Mouse (Mus musculus) MN1 (cell line): ENCODE data around the gene Gsk3b.
"Not testable (repeated sequence)": the region's sequence is repeated elsewhere in the genome, so short reads cannot be mapped to it uniquely, and the experiment has no call there.

Experiments used
- DNase-seq: peaks from one replicate; pipeline ENCODE4 v3.0.0-alpha.2; 2016; ENCODE audit warnings: low spot score

Gsk3b gene

DNA sequence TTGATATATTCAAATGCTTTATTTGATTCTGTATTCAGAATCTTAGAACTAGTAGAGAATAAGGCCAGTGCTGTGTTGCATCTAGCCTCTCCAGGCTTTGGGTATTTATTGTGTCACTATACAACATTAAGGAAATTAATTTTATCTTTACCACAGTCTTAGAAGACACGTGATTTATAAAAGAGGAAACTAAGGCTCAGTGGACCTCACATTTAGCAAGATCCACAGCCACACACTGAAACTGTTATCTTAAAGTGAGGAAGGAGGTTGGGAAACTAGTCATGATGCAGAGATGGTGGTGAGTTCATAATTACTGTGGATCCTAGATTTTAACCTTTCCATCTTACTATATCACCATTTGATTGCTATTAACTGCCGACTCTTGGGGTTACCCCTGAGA, 16.7 kb downstream of the Gsk3b start:
- no peak for DNase-seq

DNA sequence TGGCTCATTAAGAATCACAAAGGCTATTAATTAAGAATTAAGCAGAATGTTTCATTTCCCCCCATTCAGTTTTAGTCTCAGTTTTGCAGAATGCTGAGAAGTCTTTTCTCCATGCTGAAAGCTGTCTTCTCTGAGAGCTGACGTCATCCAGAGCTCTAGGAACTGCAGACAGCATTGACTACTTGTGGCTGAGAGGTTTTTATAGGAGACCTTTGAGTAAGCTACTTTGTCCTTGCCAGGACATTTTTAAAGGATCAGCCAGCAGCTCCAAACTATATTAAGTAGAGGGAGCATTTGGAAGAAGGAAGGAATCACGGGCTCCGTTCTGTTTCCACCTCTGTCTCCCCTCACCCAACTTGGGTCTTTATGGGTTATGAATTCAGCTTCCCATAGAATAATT, 17.7 kb downstream of the Gsk3b start:
- no peak for DNase-seq

DNA sequence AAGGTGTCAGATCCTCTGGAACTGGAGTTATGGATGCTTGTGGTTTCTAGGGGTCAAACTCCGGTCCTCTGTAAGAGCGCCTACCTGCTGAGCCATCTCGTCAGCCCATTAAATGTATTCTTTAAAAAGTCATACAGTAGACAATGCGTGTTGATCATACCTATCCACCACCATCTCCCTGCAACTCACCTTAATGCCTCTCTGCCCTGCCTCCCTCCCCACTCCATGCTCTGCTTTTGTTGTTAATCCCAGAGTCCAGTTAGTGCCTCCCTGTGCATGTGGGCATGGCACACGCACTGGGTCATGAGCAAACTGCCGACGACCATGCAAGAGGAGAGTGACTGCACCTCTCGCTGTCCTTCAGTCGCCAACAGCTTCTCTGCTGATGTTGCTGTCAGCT, 21.2 kb downstream of the Gsk3b start:
- no peak for DNase-seq

DNA sequence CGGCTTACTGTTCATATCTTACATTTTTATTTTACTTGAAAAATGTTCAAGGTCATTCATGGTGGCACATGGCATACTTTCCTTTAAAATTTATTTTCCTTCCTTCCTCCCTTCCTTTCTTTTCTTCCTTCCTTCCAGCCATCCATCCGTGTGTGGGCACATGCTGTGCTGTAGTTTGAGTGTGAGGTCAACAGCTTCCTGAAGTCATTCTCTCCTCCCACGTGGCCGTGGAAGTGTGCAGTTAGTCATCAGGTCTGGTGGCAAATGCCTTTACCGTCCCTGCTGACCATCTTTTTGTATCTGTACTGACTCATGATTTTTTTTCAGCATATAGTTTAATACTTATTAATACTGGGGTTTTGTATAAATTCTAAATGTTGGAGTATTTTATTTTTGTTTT, 21.8 kb downstream of the Gsk3b start:
- DNase-seq: no peak

DNA sequence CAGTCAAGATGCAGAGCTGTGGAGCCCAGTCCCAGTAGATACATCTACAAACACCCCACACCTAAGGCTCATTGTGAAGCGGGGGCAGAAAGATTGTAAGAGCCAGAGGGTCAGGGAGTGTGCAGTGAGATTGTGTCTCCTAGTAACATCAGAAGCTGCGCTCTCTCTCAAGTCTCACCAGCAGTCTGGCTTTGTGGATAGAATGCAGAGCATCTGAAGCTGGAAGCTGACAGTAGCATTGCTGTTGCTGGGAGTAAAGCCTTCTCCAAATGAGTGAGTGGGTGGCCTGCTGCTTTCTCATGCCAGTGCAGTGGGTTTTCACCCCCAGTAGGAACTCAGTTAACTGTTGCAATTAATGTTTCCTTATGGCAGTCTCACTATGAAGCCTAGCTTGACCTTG, 25.3 kb downstream of the Gsk3b start:
- no peak for DNase-seq

DNA sequence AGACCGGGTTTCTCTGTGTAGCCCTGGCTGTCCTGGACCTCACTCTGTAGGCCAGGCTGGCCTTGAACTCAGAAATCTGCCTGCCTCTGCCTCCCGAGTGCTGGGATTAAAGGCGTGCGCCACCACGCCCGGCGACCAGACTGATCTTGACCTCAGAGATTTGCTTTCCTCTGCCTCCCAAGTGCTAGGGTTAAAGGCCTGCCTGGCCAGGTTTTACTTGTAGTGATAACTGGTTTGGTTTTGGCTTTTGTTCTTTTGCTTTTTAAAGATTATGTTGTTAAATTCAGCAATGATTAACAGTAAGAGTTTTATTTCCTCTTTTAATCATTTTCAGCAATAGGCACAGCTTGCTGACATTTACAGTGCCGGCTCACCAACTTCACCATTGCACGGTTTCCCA, 29.1 kb downstream of the Gsk3b start:
- not testable (repeated sequence) for DNase-seq

DNA sequence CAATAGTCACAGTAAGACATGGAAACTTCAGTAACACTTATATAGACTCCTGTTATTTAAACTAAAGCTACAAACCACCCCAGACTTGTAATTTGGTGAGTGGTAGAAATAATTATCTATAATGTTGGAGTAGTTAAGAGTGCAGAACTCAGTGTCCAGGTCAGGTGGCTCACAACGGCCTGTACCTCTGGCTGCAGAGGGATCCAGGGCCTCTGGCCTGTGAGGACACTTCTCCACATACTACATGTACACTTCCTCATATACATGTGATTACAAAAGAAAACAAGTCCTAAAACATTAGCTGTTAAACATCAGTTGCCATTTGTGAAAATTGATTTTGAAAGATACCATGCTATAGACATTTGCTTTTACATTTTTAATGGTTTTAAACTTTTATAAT, 29.9 kb downstream of the Gsk3b start:
- DNase-seq: no peak

DNA sequence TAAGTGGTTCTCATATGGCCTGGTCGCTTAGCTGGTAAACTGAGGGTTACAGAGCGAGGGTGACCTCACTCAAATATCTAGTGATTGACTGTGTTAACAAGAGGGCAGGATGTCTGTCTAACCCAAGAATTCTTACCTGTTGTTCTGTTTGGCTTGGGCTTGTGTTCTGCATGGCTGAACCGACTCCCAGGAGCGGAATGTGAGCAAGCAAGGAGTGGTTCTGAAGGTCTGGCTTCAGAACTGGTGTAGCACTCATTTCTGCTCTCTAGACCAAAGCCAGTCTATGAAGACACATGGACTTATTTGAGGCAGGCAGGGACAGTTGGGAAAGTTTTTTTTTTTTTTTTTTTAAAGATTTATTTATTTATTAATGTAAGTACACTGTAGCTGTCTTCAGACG, 30.5 kb downstream of the Gsk3b start:
- DNase-seq: no peak

DNA sequence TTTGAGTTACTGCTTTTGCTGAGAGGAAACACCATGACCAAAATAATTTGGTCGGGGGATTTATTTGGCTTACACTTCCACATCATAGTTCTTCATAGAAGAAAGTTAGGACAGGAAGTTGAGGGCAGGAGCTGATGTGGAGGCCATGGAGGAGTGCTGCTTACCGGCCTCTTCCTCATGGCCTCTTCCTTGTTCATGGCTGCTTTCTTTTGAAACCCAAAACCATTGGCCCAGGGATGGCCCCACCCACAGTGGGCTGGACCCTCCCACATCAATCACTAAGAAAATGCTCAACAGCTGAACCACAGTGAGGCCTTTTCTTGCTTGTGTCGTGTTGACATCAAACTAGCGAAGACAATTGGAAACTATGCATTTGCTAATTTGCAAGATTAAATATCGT, 40.4 kb downstream of the Gsk3b start:
- no peak for DNase-seq

DNA sequence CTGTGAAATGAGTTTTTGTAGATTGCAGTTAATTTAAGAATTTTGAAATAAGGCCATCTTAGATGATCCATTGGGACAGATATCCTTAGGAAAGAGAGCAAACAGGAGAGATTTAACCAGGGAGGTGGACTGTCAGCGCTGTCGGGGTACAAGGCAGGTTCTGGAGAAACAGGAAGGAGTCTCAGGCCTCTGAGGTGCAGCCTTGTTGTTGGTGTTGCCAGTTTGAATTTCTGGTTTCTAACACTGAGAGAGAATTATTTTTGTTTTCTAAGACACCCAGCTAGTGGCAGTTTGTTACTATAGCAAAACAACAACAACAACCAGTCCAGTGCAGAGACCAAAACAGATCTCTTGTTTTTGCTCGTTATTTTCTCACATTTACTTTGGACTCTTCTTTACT, 42.2 kb downstream of the Gsk3b start:
- DNase-seq: no peak

DNA sequence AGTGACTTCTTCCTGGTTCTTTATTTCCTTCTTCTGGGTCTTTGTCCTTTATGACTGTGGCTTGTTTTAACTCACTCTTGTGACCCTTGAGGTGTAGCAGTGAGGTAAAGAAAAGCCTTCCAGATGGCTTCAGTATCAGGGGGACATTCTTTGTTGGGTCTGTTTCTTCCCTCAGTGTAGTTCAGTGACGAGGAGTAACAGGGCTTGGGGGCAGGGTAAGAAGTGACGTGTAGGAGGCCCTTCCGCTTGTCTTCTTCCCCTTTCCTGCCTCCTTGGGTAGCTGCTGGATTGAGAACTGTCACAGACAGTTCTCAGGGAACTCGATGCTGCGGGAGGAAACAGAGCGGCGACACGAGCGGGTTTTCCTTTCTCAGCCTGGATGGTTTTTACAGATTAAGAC, 43.0 kb downstream of the Gsk3b start:
- DNase-seq: no peak

DNA sequence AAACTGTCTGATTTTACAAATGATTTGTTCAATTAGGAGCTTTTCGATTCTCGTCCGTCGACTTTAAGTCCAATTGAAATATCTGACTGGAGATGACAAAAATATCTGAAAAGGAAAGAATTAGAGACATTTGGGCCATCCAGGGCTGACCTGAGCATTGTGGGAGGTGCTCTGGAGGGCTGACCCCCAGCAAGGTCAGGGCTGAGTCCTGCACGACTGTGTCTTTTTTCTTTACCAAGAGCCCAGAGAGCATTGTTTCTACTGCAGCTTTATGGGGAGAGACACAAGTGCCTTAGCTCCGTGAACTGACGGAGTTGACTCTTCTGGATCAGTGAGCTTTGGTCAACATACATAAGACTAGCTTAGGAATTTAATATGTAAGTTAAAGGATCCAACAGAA, 43.4 kb downstream of the Gsk3b start:
- DNase-seq: no peak

DNA sequence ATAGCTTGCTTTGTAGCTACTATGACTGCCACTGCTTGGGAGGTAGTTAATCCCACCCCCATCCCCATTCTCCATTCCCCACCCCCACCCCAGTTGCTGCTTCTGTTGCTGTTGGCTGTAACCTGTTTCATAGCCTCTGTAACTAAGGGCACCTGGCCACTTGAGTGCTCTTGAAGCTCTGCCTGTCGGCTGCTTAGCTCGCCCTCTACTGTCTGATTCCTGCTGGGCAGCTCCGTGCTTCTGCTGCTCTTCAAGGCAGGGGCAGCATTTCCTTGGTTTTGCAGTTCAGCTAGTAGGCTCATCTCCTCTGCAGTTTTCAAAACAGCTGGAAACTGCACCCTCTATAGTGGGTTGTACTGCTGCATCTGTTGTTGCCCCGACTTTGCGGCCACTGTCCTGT, 48.5 kb downstream of the Gsk3b start:
- DNase-seq: peak; percentile 27

DNA sequence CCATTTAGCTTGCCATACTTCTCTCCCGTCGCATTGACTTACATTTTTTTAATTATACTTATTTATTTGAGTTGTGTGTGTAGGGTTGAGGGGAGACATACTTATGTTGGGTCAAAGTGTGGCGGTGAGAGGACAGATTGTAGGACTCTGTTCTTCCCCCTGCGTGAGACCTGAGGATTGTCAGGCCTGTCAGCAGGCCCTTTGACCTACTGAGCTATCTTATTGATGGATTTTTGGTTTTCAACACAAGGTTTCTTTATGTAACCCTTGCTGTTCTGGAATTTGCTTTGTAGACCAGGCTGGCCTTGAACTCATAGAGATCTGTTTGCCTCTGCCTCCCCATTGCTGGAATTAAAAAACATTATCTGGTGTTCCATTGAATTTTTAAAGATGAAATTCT, 56.1 kb downstream of the Gsk3b start:
- DNase-seq: no peak

DNA sequence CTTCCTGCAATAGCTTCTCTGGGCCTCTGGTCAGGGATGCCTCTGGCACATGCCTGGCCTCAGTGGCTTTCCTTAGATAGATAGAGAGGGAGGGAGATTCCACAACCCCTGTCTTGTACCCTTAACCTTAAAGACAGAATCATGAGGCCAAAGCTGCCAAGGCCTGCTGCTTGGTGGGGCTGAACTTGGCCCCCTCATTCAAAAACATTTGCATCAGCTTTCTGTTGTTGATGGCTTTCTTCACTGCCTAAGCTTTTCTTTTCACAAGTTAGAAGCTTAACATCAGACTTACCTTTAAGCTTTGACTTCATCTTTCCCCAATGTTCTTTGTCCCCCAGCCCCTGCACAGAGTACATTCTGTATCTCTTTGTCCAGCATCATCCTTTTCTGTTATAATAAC, 61.8 kb downstream of the Gsk3b start:
- no peak for DNase-seq

DNA sequence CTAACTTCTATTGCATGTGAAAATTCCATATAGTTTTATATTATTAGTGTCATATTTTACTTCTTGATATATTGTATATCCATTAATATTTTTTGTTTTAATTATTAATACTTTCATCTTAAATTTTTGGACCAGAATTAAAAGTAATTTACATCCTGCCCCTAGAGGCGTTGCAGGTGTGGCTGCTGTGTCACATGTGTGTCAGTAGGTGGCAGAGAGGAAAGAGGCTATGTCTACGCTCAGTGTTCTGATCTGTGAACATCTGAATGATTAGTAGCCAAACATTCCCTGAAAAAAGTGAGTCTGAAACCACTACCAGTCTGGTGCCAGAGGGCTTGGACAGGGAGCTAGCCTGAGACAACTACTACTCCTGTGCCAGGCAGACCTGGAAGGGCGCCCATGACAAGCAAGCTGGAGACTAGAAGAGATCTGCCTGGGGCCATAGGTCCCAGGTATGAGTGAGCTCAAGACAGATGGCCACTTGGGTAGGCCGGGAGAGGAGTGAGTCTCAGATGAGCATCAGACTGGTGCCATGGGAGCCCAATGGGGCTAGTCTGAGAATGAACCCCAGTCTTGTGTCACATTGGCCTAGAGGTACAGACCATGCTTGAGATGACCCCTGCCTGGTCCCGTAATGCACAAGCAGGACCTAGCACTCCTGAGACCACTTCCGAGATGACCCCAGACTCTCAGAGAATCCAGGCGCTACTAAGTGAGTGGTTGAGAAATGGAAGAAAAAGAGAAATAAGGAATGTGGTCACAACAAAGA, 69.2 kb downstream of the Gsk3b start:
- DNase-seq: no peak

DNA sequence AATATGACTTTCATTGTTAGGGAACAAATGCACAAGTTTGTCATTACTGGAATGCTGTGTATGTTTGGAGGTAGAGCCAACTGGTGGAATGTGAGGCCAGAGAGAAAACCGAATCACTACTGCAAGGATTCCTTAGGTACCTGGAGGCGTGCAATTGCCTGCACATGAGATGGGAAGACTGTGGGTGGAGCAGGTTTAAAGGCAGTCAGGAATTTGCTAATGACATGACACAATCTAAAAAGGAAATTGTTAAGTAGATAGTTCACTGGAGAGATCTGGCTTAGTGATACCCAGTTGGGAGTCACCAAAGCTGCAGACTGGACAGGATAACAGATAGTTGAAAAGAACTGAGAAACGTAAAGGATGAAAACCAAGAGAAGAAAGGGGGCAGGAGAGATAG, 73.2 kb downstream of the Gsk3b start:
- DNase-seq: no peak

DNA sequence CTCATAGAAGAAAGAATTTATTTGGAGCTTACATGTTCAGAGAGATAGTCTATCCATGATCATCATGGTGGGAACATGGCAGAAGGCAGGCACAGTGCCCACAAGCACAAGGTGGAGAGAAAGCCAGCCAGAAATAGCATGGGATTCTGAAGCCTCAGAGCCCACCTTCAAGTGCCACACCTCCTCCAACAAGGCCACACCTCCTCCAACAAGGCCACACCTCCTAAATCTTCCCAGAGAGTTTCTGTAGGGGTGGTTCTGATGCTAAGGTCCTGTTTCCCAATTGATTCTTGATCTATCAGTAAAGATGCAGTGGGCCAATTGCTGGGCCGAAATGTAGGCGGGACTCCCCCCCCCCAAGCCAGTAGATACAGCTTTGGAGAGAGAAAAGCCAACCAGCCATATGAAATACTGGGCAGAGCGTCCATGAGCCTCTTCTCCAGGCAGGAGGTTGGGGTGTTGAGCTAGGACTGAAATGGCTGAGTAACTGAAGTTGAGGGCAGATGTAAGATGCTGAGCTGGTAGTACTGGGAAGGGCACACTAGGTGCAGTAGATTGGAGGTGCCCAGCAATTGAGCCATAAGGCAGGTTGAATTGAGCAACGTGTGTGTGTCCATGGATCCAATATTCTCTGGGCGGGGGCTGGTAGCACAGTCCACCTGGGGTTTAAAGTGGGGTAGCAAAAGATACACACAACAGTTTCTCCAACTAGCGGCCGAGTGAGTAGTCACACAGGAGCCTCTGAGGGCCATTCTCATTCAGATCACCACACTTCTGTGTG, 76.2 kb downstream of the Gsk3b start:
- no peak for DNase-seq

DNA sequence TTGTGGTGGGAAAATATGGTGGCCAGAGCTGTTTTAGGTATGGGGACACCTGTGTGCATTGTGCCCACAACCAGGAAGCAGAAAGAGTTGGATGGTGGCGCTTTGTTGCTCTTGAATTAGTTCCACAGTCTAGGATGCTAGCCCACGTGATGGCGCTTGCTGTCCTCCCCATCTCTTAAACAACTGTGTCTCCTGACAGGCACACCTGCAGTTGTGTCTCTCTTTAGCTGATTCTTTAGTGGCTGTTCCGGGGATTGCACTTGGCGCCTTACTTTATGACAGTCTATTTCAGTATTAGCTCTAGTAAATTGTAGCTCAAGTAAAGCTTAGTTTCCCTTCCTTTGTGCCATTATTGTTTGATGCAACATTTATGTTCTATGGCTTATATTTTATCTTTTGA, 80.2 kb downstream of the Gsk3b start:
- no peak for DNase-seq

DNA sequence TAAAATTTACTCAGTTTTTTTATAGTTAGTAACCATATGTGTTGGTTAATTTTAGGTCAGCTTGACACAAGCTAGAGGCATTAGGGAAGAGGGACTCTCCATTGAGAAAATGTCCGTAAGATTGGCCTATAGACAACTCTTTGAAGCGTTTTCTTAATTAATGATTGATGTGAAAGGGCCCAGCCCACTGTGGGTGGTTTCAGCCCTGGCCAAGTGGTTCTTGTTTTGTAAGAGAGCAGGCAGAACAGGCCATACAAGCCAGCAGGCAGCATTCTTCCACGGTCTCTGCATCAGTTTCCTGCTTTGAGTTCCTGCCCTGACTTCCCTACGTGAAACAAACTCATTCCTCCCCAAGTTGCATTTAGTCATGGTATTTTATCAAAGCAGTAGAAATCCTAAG, 90.3 kb downstream of the Gsk3b start:
- no peak for DNase-seq

DNA sequence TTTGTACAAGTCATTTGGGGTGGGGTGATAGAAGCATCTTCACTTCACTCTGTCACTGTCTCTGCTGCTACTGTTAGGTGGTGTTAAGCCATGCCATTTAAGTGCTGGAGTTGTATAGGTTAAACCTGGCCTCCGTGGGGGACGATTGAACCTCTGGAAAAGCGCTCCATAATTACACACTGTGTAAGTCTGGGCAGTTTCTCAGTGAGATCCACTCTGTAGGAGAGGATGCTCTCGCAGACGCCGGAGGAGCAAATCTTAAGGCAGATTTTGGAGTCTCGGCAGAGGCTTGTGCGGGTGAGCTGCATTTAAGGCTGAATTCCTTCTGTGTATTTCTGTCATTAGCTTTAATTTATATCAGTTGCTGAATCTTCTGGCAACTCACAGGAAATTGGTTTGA, 92.6 kb downstream of the Gsk3b start:
- no peak for DNase-seq

DNA sequence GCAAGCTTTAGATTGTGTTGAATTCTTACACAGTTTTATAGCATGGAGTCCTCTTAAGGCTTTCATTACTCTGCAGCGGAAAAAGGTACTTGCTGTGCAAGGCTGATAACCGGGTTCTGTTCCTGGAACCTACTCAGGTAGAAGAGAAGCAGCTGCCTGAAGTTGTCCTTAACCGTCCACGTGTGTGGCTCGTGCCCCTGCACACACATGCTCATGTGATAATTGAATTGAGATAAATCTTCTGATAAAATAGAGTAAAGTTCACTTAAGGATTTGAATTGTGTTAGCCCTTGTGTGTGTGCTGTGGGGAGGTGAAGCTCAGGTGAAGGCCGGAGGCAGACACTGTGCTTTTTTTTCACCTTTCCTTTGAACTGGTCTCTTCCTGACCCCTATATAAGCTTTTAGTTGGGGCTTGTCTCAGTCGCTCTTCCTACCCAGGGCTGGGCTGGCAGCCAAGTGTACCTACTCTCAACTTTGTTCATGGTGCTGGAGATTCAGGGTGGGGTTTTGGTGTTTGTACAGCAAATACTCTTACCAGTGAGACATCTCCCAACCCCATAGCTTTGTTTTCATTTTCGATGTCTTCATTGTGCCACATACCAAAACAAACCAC, 96.0 kb downstream of the Gsk3b start:
- no peak for DNase-seq

DNA sequence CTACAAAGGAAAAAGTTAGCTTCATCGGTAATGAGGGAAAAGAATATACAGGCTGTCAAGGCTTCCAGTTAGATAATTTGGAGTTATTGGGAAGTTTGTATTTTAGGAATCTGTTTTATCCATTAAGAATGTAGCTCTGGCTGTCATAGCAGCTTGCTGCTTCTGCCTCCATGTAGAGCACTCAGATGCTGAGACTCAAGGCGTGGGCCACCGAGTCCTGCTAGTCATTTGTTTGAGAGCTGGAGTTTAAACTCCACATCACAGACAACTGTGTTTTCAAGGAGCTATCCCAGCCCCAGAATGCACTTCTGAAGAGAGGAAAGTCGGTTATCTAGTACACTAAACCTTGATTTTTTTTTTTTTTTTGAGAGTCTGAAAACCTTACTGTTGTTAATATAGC, 101.2 kb downstream of the Gsk3b start:
- DNase-seq: no peak
